Mouse (Mus musculus): ENCODE results near the gene Spaca4. TPM values are rescaled to one million over a fixed set of nuclear protein-coding genes. Genes with fewer than 3 reads are reported as not detected.
A peak's percentile ranks its signal among the peaks of the same experiment; 100 is the strongest.

The Spaca4 gene
- polyA plus RNA-seq, 1 experiment, result not detected

DNA sequence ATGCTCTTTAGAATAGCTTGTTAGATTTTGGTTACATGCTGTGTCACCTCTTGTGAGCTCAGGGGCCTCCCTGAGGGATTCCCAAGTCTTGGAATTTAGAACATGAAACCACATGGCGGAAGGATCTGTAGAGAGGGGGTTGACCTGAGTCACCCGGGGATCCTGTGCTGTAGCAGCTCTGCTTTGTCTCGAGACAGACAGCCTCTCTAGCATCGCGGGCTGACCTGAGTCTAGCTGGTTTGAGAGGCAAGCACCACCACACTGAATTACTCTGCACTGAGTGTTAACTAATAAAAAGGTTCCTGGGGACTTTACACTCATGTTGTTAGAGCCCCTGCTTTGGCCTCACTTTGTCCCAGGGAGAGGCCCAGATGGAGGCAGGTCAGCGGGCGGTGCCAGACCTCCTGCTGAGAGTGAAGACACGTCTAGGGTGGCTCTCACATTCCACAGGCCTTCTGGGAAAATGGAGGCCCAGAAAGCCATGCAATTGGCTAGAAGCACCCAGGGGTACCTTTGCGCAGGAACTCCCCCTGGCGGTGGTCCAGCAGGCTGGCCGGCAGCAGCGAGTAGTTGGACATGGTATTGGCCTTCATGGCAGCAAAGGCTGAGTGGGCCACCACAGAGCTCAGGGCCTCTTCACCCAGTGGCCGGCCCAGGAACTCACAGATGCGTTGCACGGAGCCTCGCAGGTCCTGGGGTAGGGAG lies 5.3 kb upstream of the Spaca4 start:
- DNase-seq (ENCODE audit: extremely low spot score in 1 of 2, low spot score in 1 of 2), result no peak

DNA sequence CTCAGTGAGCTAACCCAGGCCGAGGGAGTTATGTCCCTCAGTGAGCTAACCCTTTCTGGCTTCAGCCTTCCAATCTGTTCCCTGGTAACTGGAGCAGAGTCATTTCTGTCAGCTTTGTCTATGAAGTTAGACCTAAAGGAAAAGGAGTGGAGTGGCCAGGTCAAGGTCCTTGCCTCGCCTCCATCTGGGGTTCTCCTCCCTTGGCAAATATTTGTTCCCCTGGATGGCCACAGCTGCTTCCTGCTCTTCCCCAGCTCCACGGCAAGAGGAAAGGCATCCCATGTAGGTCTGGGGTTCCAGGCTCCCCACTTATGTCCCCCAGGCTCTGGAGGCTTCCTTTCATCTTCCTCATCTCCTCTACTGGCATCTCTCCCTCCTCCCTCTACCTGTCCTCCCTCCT lies 2.0 kb upstream of the Spaca4 start:
- no peak for DNase-seq (ENCODE audit: extremely low spot score in 1 of 2, low spot score in 1 of 2)

DNA sequence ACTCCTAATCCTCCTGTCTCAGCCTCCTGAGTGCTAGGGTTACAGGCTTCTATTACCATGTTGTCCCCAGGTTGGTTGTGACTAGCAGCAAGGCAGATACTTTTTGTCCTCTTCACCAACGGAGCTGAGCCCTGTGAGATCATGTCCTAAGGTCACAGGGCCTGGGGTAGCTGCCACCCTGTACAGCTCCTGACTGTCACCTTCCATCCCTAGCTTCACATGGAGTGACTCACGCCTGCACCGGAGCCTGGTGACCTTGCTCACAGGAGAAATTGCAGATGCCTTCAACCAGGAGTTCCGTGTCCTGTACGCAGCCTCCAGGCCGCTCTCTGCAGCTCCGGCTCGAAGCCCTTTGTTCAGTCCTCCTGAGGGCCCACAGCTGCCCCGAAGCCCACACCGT lies 806 bp upstream of the Spaca4 start:
- no peak for DNase-seq (ENCODE audit: extremely low spot score in 1 of 2, low spot score in 1 of 2)

GRCm38 (mm10) chr7:45725151-45725550 lies 462 bp downstream of the Spaca4 start:
- DNase-seq (ENCODE audit: extremely low spot score in 1 of 2, low spot score in 1 of 2), result no peak

- DNase-seq (ENCODE audit: extremely low spot score in 1 of 2, low spot score in 1 of 2), result no peak
Measured at GRCm38 (mm10) chr7:45723781-45724180, 1.8 kb downstream of the Spaca4 start.

DNA sequence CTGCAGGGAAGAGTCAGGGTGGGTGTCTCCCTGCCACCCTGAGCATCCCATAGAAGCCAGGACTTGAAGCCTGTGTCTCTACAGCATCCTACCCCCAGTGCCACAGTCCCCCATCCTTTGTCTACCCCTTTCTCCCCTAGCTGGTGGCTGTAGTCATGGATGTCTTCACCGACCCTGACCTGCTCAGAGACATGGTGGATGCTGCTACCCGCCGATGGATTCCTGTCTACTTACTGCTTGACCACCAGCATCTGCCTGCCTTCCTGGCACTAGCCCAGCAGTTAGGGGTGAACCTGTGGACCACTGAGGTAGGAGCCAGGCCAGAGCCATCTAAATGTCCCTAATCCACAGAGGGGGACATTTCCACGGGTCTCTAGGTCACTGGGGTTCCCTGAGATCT lies 2.3 kb downstream of the Spaca4 start:
- no peak for DNase-seq (ENCODE audit: extremely low spot score in 1 of 2, low spot score in 1 of 2)

DNA sequence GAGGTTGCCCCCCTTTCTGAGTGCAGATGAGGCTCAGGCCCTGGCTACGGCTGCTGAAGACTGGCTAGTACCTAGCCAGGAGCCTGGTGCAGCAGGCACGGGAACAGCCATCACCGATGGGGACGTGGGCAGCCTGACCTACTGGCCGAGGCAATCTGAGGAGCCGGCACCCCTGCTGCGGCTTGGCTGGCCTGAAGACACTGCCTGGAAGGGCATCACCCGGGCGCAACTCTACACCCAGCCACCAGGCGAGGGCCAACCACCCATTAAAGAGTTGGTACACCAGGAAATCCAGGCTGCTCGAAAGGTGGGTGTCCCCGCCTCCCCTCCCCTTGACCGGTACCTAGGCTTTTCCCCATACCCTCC lies 3.3 kb downstream of the Spaca4 start:
- DNase-seq (ENCODE audit: extremely low spot score in 1 of 2, low spot score in 1 of 2), result no peak

DNA sequence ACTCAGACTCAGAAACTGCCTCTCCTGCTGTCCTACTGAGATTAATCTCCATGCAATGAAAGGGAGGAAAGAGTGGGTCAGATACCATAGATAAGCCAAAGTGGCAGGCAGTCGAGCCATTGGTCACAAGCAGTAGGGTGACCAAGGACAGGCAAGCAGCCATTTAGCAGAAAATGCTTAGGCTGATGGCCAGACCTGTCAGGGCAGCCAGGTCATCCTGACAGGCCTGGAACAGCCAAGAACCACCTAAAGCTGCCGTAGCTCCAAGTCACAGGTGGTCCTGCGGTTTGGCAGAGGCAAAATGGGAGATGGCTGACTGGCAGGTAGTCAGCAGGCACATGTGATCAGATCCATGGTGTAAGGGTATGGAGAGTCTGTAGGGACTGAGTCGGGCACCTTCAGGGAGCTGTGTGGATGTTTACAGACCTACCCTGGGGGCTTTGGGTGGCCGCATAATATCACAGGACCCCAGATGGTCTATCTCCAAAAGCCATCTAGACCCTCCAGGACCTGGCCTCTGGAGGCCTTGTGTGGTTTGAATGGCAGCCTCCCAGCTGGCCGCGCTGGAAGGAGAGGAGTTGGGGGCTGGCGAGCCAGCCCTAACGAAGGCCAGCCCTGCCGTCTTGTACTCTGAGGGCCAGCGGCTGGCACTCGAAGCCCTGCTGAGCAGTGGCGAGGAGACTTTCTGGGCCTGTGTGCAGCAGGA lies 3.8 kb downstream of the Spaca4 start:
- DNase-seq (ENCODE audit: extremely low spot score in 1 of 2, low spot score in 1 of 2), result no peak

DNA sequence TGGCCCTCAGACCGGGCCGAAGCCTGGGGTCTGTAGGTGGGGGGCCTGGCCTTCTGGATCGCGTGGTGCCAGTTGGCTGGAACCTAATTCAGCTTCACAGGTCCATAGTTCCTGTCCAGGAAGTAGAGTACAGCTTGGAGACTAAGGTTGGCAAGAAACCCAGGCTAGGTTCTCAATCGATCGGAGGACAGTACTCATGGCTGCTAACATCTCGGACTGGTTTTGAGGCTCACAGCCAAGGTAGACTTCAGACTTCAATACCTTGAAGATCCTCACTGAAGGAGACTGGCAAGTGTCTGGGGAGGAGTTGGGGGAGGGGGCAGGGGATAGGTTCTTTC lies 4.4 kb downstream of the Spaca4 start:
- DNase-seq (ENCODE audit: extremely low spot score in 1 of 2, low spot score in 1 of 2), result no peak

DNA sequence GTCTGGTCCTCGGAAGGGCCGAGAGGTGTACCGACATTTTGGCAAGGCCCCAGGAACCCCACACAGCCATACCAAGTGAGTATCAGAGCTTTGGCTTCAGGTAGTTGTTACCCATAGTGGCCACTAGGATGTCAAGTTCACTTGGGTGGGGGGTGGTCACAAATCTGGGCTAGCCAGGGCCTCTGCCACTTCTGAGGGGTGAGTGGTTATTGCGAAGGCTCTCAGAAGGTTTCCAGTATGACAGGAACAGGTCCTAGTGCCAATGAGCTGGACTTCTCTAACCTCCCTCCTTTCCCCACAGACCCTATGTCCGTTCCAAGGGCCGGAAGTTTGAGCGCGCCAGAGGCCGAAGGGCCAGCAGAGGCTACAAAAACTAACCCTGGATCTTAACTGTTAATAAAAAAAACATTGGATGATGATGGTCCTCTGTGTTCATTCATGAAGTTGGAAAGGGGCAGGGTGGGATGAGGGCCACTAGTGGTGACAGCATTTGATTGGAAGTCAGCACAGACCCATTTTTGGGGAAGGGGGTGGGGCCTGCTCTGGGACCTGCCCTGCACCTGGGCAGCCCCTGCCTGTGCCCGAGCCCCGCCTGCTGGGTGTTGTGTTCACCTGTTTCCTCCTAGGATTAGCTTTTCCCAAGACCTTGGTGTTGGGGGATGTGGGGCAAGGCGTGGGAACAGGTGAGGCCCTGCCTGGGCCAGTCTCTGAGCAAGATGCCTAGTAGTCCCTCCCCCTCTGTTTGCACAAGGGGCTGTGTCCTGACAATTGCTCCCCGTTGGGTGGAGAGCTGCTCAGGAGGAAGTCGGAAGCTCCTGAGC lies 5.0 kb downstream of the Spaca4 start, which contains the start of gene Fam83e:
Gene Fam83e, plus strand, starts transcription at position 800 of the 821 bp plus-strand sequence.
- no peak for DNase-seq (ENCODE audit: extremely low spot score in 1 of 2, low spot score in 1 of 2)

DNA sequence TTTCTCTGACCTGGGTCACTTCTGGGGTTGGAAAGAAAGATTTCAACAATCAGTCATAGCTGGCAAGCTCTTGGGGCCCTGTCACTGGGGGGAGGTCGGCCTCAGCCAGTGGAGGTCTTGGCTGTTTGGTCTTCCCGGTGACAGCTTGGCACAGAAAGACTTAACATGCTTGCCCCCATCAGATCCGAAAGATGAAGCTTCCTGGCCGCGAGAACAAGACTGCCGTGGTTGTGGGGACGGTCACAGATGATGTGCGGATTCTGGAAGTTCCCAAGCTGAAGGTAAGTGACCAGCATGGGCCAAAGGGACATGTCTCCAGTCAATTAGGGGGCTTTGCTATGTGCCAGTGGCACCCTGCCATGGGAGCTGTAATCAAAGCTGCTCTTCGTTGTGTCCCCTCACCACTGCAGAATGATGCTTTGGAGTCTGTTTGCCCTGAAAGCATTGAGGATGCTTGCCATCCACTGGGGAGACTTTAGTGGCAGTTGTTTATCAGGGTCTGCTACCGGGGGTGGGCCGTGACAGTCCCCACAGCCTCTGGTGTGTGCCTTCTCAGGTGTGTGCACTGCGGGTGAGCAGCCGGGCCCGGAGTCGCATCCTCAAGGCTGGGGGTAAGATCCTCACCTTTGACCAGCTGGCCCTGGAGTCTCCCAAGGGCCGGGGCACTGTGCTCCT lies 5.7 kb downstream of the Spaca4 start:
- no peak for DNase-seq (ENCODE audit: extremely low spot score in 1 of 2, low spot score in 1 of 2)

- no peak for DNase-seq (ENCODE audit: extremely low spot score in 1 of 2, low spot score in 1 of 2)
Measured at GRCm38 (mm10) chr7:45719180-45719579, 6.4 kb downstream of the Spaca4 start.

DNA sequence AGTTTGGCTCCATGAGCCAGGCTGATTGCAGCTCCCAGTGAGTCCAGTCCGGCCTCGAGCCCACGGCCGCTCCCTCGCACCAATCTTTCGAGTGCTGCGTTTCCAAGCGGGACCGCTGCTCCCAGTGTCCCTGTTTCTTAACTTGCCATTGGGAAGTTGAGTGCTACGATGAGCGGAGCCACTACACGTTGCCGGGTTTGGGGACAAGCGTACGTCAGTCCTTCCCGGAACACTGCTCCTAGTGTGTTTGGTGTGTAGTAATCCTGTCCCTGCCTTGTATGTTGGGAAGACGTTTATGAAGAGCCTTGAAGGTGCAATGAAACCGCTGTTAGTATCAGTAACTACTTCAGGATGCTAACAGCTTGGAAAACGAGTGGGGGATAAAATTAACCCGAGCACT lies 7.3 kb downstream of the Spaca4 start:
- DNase-seq (ENCODE audit: extremely low spot score in 1 of 2, low spot score in 1 of 2), result no peak

- DNase-seq (ENCODE audit: extremely low spot score in 1 of 2, low spot score in 1 of 2), result peak; percentile 97 to 99
Measured at GRCm38 (mm10) chr7:45717918-45718297, 7.7 kb downstream of the Spaca4 start, which contains the start of gene Sphk2. TSS of gene Sphk2 (minus strand) at chr7:45718002.

DNA sequence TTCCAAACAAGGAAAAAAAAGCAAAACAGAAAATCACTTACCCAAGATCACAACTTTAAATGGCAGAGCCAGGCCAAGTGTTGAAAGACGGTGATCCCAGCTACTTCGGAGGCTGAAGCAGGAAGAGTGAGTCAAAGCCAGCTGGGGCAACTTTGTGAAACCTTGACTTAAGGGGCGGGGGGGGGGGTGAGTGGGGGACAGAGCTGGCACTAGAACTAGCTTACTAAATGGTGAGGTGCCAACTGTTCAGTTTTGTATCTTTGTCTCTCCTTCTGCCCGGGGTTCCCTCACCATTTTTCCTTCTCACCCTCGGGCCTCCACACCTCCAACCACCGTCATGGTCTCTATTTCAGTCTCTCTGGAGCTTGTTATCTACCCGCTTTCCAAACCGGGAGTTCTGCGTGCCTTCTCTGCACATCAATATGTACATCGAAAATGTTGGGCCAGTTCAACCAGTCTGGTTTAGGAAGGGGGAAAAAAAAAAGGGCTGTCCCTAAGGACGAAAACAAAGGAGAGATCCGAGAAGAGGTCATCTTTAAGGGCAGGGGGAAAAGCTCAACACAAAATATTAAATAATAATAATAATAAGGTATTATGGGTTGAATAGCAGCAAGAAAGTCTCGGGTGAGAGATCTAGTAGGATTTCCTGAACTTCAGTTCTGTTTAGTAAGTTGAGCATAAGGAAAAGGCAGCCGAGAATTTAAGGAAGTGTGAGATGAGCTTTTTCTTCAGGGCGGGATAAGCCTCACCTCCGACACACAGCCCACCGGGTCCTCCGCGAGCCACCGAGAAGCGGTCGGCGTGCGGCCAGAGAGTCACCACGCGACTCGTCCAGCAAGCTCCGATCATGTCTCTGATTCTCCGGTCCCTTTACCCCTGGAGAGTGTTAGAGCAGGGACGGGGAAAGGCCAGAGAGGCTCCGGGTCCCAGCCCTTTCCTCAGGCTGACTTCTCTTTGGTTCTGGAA lies 8.4 kb downstream of the Spaca4 start:
- no peak for DNase-seq (ENCODE audit: extremely low spot score in 1 of 2, low spot score in 1 of 2)

GRCm38 (mm10) chr7:45716460-45716857 lies 9.2 kb downstream of the Spaca4 start:
- DNase-seq (ENCODE audit: extremely low spot score in 1 of 2, low spot score in 1 of 2), result no peak

DNA sequence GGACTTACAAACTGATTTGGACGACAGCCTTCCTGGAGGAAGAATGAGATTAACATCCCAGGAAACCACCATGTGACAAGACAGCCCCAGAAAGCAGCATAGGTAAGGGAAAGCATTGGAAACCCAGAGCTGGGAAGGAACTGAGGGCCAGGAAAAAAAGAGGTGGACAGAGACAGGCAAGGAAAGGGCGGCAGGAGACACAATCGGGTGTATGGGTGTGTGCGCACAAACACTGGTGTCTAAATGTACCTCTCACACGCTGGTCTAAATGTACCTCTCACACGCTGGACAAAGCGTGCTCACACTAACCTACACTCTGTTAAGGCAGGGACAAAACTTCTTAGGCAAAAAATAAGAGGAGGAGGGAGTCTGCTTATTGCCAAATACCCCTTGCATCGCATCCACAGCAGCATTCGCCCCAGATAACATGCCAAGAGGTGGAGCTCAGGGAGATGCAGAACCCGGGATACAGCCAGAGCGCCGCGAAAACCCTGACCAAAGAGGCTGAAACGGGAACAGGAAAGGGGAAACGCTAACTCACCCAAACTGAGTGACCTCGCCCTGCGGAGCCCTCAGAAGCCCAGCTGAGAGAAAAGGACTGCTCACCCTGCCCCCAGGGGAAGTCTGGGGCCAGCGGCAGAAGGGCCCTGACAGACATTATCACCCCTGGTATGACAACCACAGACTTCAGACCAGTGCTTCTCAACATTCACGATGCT lies 9.7 kb downstream of the Spaca4 start:
- DNase-seq (ENCODE audit: extremely low spot score in 1 of 2, low spot score in 1 of 2), result no peak

DNA sequence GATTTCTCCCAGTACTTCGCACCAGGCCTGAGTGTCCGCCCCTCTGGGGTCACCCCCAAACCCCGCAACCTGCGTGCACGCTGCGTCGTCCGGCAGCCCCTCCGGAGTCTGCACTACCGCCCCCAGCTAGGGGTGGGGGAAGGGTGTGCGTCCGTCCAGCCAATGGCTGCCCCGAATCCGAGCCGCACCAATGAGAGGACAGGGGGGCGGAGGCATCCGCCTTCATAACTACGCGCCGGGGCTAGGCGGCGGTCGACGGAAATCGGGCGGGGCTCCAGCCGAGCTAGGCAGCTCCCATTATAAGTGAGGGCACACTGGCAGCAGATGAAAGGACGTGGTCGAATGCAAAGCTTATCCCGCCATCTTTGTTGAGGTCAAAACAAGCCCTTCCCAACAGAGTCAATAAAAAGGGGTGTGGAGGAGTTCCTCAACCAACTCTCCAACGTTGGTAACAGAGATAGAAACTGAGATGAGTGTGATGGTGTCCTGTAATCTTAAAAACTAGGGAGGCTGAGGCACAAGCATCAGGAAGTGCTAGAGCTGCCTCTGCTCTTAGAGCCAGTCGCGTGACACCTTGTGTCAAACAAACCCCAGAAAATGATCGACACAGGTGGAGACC lies 10.4 kb downstream of the Spaca4 start, which contains the start of gene Rpl18:
Gene Rpl18, plus strand, starts transcription at position 368 of the 619 bp plus-strand sequence.
- DNase-seq (ENCODE audit: extremely low spot score in 1 of 2, low spot score in 1 of 2), result peak; percentile 97 to 99

GRCm38 (mm10) chr7:45714630-45715089 lies 11.0 kb downstream of the Spaca4 start:
- no peak for DNase-seq (ENCODE audit: extremely low spot score in 1 of 2, low spot score in 1 of 2)
